Mouse (Mus musculus): ENCODE measurements around the gene Hipk2. TPM values are rescaled to one million over a fixed set of nuclear protein-coding genes. Genes with fewer than 3 reads are reported as not detected.

Gene Hipk2
- polyA plus RNA-seq, 1 experiment from 2014 or later = 13.7 TPM

DNA sequence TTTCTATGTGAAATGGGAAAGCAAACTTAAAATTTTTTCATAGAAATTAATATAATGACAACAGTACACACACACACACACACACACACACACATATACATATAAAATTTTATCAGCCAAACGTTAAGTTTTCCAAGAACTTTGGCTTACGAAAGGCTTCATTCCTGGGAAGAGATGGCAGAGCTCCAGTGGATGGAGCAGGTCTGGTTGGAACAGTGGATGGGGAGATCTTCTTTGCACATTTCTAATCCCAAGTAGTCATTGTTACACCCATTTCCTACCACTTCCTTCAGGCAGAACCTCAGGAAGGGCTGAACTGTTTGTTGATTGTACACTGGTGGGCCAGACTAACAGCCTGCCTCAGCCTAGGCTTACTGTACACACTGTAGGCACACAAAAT lies 106.3 kb downstream of the Hipk2 start:
- Histone ChIP-seq H3K4me2 (replicated peaks; ENCODE audit: low read depth) (no peak overlapping the region), H3K9me3 (ENCODE audit: control insufficient read depth, low read length) (no peaks in the 10 kb centered on the region), H3K27me3 (ENCODE audit: control insufficient read depth, insufficient read depth, low read length) (no peaks in the 10 kb centered on the region), H3K4me1 (replicated peaks; ENCODE audit: control insufficient read depth, insufficient read depth) (peaks cover 6% of the 10 kb centered on the region; the same call in 1 of the 2 replicates), H3K4me3 (ENCODE audit: low read depth, low read length) (no peak overlapping the region), H3K27ac (replicated peaks) (no peak overlapping the region), H3K36me3 (ENCODE audit: control insufficient read depth, insufficient read depth, low read length) (no peaks in the 10 kb centered on the region), H3K9ac (ENCODE audit: low read length) (no peak overlapping the region)
- DNase-seq (ENCODE audit: low spot score) (no peak), ATAC-seq (ENCODE audit: low FRiP score, low TSS enrichment) (no peak)
- TF ChIP-seq CTCF (IDR thresholded peaks at IDR 0.05; ENCODE audit: low read depth) (no peak), EP300 (optimal IDR thresholded peaks at IDR 0.05) (no peak)
- 46% methylated on average over 2 of the region's 2 CpGs for WGBS

DNA sequence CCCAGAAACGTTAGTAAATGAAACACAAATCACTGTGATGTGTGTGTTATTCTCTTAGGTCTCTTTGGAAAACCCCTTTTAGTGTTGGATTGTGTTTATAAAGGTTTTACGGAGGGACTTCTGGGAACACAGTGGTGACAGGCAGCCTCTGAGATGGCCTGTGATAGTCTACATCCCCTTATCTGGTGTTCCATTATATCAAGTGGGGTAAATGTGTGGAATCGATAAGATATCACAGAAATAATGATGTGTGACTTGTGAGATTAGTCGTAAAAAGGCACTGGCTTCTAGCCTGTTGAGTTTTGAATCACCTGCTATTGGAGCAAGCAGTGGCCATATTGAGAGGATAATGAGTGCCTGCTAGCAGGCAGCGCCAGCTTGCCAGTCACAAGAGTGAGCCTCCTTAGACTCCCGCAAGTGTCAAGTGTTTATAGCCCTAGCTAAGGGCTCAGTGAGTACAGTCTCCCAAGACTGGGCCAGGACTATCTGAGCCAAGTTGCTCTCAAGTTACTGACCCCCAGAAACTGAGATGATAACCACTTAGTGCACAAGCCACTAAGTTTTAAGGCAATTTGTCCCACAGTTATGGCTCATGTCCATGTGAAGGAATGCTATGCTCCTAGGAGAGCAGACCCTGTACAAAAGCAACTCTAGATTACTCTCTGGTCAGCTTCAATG lies 113.2 kb downstream of the Hipk2 start:
- TF ChIP-seq CTCF (IDR thresholded peaks at IDR 0.05; ENCODE audit: low read depth) = no peak
- TF ChIP-seq EP300 (optimal IDR thresholded peaks at IDR 0.05) = no peak
- H3K4me2 ChIP-seq (replicated peaks; ENCODE audit: low read depth) = no peak overlapping the region
- H3K27ac ChIP-seq (replicated peaks) = no peak overlapping the region
- ATAC-seq (ENCODE audit: low FRiP score, low TSS enrichment) (no peak), DNase-seq (ENCODE audit: low spot score) (no peak)
- WGBS = 62% methylated on average over 6 of the region's 6 CpGs
- no peaks in the 10 kb centered on the region for H3K9me3 ChIP-seq (ENCODE audit: control insufficient read depth, low read length)
- no peak overlapping the region for H3K9ac ChIP-seq (ENCODE audit: low read length)
- no peaks in the 10 kb centered on the region for H3K27me3 ChIP-seq (ENCODE audit: control insufficient read depth, insufficient read depth, low read length)
- 0 out of 2 replicates have a peak, but pooled peaks cover 3% of the 10 kb centered on the region for H3K4me1 ChIP-seq (replicated peaks; ENCODE audit: control insufficient read depth, insufficient read depth)
- H3K36me3 ChIP-seq (ENCODE audit: control insufficient read depth, insufficient read depth, low read length) = no peaks in the 10 kb centered on the region
- no peak overlapping the region for H3K4me3 ChIP-seq (ENCODE audit: low read depth, low read length)

GRCm38 (mm10) chr6:38762006-38762405 lies 114.0 kb downstream of the Hipk2 start:
- DNase-seq (ENCODE audit: low spot score) (no peak), ATAC-seq (ENCODE audit: low FRiP score, low TSS enrichment) (no peak)
- Histone ChIP-seq H3K27me3 (ENCODE audit: control insufficient read depth, insufficient read depth, low read length) (no peaks in the 10 kb centered on the region), H3K9me3 (ENCODE audit: control insufficient read depth, low read length) (no peaks in the 10 kb centered on the region), H3K27ac (replicated peaks) (no peak overlapping the region), H3K36me3 (ENCODE audit: control insufficient read depth, insufficient read depth, low read length) (no peaks in the 10 kb centered on the region), H3K4me2 (replicated peaks; ENCODE audit: low read depth) (no peak overlapping the region), H3K4me1 (replicated peaks; ENCODE audit: control insufficient read depth, insufficient read depth) (0 out of 2 replicates have a peak, but pooled peaks cover 3% of the 10 kb centered on the region), H3K9ac (ENCODE audit: low read length) (no peak overlapping the region), H3K4me3 (ENCODE audit: low read depth, low read length) (no peak overlapping the region)
- 68% methylated on average over 7 of the region's 7 CpGs for WGBS
- TF ChIP-seq EP300 (optimal IDR thresholded peaks at IDR 0.05) (no peak), CTCF (IDR thresholded peaks at IDR 0.05; ENCODE audit: low read depth) (no peak)

DNA sequence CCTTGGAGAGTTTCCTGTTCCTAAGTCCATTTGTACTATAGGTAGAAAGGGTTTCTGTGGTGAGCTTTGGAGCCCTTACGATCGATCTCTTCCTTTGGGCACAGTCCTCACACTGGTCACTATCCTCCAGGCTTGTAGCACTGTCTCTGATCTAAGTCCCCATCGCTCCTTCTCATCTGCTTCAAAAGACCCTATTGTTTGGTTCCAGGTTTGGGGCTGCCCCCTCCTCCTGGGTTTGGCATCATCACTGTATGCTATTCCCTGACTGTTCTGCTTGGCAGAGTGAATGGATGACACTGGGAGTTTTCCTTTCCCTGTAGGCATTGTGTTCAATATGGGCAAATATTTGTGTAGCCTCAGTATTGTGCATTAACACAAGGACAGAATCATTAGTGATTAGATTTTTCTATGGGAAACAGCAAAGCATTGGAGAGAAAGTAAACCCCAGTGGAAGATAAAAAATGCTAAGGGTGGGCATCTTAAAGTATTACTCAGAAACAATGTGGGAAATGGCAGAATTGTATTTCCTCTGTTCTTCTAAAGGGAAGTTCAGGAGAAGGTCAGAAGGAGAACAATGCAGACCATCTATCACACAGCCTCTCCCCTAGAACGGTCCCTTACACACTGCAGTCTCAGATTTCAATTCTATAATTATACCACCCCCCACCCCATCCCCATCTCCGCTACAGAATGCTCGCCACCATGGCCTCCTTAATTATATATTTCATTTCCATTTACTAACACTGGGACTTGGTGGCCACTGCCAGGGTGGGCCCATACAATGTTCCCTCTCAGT lies 114.9 kb downstream of the Hipk2 start:
- WGBS = 68% methylated on average over 6 of the region's 6 CpGs
- Histone ChIP-seq H3K36me3 (ENCODE audit: control insufficient read depth, insufficient read depth, low read length) (no peaks in the 10 kb centered on the region), H3K4me2 (replicated peaks; ENCODE audit: low read depth) (no peak overlapping the region), H3K27me3 (ENCODE audit: control insufficient read depth, insufficient read depth, low read length) (no peaks in the 10 kb centered on the region), H3K9me3 (ENCODE audit: control insufficient read depth, low read length) (no peaks in the 10 kb centered on the region), H3K27ac (replicated peaks) (no peak overlapping the region), H3K4me1 (replicated peaks; ENCODE audit: control insufficient read depth, insufficient read depth) (0 out of 2 replicates have a peak, but pooled peaks cover 3% of the 10 kb centered on the region), H3K9ac (ENCODE audit: low read length) (no peak overlapping the region), H3K4me3 (ENCODE audit: low read depth, low read length) (no peak overlapping the region)
- no peak for DNase-seq (ENCODE audit: low spot score)
- TF ChIP-seq EP300 (optimal IDR thresholded peaks at IDR 0.05) = no peak
- ATAC-seq (ENCODE audit: low FRiP score, low TSS enrichment) = no peak

DNA sequence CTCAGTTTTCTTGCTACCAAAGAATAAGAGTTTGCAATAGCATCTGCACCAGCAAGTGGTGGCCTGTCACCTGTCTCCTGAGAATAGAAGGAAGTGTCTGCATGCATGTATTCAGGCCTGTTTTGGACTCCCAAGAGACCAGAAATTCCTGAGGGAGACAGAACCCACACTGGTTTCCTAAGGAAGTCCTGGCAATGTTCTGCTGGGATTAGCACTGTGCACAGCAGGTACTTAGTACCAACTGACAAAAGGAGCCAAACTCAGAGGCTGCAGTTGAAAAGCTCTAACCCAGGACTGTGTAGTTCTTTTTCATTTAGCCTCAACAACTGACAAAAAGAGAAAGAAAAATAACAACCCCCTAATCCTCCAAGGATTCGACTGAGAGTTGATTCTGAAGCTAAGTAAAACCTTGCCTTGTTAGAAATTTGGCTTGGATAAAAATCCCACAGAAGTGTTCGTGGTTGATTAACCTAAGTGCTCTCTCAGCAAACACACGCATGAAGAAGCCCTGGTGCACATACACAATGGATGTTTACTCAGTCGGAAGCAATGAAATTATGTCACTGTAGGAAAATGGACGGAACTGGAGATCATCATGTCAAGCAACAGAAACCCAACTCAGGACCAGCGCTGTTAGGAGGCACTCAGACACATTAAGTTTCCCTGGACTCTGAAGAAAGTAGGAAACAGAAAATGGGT lies 115.9 kb downstream of the Hipk2 start:
- Histone ChIP-seq H3K27ac (replicated peaks) (no peak overlapping the region), H3K9ac (ENCODE audit: low read length) (no peak overlapping the region), H3K27me3 (ENCODE audit: control insufficient read depth, insufficient read depth, low read length) (no peaks in the 10 kb centered on the region), H3K4me1 (replicated peaks; ENCODE audit: control insufficient read depth, insufficient read depth) (0 out of 2 replicates have a peak, but pooled peaks cover 2% of the 10 kb centered on the region), H3K4me2 (replicated peaks; ENCODE audit: low read depth) (no peak overlapping the region), H3K4me3 (ENCODE audit: low read depth, low read length) (no peak overlapping the region), H3K36me3 (ENCODE audit: control insufficient read depth, insufficient read depth, low read length) (no peaks in the 10 kb centered on the region), H3K9me3 (ENCODE audit: control insufficient read depth, low read length) (no peaks in the 10 kb centered on the region)
- TF ChIP-seq EP300 (optimal IDR thresholded peaks at IDR 0.05) (no peak), CTCF (IDR thresholded peaks at IDR 0.05; ENCODE audit: low read depth) (no peak)
- ATAC-seq (ENCODE audit: low FRiP score, low TSS enrichment) = no peak
- no peak for DNase-seq (ENCODE audit: low spot score)
- WGBS = 44% methylated on average over 6 of the region's 6 CpGs
